Mouse (Mus musculus) cerebellum, adult (tissue): Measurements from ENCODE around the gene Nbas.

ENCODE experiments used
- ATAC-seq: cut with Nextera tagmentation; 2 replicates; pipeline ENCODE4 v1.9.2; 2017; ENCODE audit warnings: mild to moderate bottlenecking, moderate library complexity, mixed read lengths; ENCODE audit not compliant: insufficient number of reproducible peaks, low FRiP score, low TSS enrichment

Gene Nbas

DNA sequence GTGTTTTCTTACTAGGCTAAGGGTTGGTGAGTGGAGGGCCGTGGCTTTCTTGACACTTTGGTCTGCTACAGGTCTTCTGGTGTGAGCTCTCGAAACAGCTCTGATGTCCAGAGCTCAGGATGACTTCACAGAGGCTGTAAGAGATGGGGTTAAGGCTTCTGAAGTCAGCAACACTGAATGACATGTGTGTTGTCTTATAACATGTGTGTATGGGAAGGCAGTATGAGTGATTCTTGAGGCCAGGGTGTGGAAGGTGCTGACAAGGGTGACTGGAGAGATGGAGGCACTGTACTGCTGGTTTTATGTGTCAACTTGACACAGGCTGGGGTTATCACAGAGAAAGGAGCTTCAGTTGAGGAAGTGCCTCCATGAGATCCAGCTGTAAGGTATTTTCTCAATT is 338.1 kb downstream of the Nbas start:
- ATAC-seq, result no peak

DNA sequence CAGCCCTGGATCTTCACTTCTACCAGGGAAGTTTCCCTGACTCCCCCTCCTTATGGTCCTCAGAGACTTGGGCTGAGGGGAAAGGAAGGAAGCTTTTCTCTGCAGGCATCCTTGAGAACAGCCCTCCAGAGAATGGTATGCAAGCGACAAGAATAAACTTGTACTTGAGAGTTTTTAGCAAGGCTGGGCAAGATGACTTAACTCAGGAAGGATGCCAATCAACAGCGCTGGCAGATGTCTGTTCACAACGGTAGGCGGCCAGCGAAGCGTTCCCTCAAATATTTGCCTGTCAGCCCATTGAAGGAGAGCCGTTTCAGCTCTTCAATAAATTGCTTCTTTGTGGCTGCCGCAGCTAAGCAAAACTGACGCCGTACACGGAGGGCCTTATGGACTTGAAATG is 340.1 kb downstream of the Nbas start:
- no peak for ATAC-seq

- no peak for ATAC-seq
Measured at GRCm38 (mm10) chr12:13613041-13613440, 344.1 kb downstream of the Nbas start.

- no peak for ATAC-seq
Measured at GRCm38 (mm10) chr12:13615661-13616060, 346.7 kb downstream of the Nbas start.

- ATAC-seq, result no peak
Measured at GRCm38 (mm10) chr12:13622150-13622822, 353.4 kb downstream of the Nbas start.

- ATAC-seq, result no peak
Measured at GRCm38 (mm10) chr12:13626803-13627706, 358.1 kb downstream of the Nbas start.
